Mouse (Mus musculus): Measurements from ENCODE around the gene Chchd5. TPM values are rescaled to one million over a fixed set of nuclear protein-coding genes. Genes with fewer than 3 reads are reported as not detected.

Chchd5 gene
- total RNA-seq, 2 experiments from 2014 or later: 9.6 to 10.9 TPM

Other genes with a start within 250 kb of the Chchd5 start
- gene Zc3h8, start 185.6 kb upstream of the Chchd5 start, total RNA-seq (2021): 1 to 10 TPM; 6.6 to 7.3 TPM
- 10 to 100 TPM; 15.2 to 17.4 TPM for gene Zc3h6, start 162.3 kb upstream of the Chchd5 start, total RNA-seq (2021)
- gene Gm10762, start 162.0 kb upstream of the Chchd5 start, total RNA-seq (2021): 1 to 10 TPM; 4.5 to 5.6 TPM
- gene Vinac1, start 81.5 kb upstream of the Chchd5 start, total RNA-seq (2021): under 1 TPM; 0.11 to 0.39 TPM
- gene Ttl, start 63.8 kb upstream of the Chchd5 start, total RNA-seq (2021): 10 to 100 TPM; 65.0 to 73.7 TPM
- gene Polr1b, start 28.7 kb upstream of the Chchd5 start, total RNA-seq (2021): 10 to 100 TPM; 19.8 to 25.9 TPM
- 100 to 1,000 TPM; 140 to 151 TPM for gene Slc20a1, start 69.1 kb downstream of the Chchd5 start, total RNA-seq (2021)
- under 1 TPM; 0.66 to 0.84 TPM for gene Ckap2l, start 167.5 kb downstream of the Chchd5 start, total RNA-seq (2021)
- gene Il1a, start 180.3 kb downstream of the Chchd5 start, total RNA-seq (2021): under 1 TPM; 0.32 to 0.59 TPM
- under 1 TPM in 1 of 2 experiments, not detected in 1; 0.32 TPM for gene Il1b, start 241.4 kb downstream of the Chchd5 start, total RNA-seq (2021)